In the genomic region with DNA sequence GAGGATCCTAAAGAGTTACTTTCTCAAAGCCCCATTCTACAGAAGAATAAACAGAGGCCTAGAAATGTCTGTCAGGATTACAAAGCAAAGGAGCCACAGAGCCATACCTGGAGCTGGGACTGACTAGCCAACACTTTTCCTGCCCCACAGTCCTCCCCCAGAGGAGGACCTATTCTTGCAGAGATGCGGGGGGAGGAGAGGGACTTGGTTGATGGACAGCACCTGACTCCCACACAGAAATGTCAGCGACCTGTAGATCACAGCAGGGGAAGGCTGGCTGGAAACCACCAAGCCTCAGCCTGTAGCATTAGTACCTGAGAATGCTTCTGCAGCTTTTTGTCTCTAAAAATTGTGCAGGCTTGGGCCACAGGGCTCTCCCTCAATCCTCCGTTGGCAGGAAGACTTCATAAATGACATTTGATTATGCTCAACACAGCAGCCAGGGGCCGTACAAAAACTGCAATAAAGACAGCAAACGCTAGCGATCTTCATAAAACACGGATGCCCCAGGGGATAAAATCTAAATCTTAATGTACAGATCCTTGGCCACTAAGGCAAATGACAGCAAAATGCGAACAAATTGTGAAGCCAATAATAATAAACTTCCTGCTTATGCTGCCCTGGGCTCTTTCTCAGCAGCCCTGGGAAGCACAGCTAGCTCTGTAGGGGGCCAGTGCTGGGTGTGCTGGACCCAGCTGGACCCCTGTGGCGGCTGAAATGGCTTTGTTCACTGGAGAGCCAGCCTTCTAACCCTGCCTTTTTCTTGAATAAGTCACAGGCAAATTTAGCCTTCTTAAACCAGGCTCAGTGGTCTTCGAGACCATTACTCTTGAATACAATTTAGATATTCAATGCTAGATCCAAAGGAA, we compare ENCODE assay signal across 13 mouse cellular contexts.
A peak's percentile ranks its signal among the peaks of the same experiment; 100 is the strongest.
DNase-seq lines count a peak whose midpoint lies in the region; ATAC-seq and TF ChIP-seq lines count a peak whose summit lies in the region.
"Had no signal": no experiment of that assay in that cellular context is flagged by ENCODE, and none has a peak within 500 bp of the region (broad histone marks: within the 10 kb centered on the region; RNA-seq: fewer than 3 reads in every experiment).

No protein-coding gene starts in this region.

- TF ChIP-seq CTCF in lung, postnatal 0 days (IDR thresholded peaks at IDR 0.05) = 0 out of 2 replicates have a peak, but pooled peaks have one; percentile 8
- no peak for TF ChIP-seq CTCF in lung, adult 2 months (IDR thresholded peaks at IDR 0.05; ENCODE audit: insufficient read depth, low read length)
- no peak for TF ChIP-seq CTCF in stomach, postnatal 0 days (IDR thresholded peaks at IDR 0.05; ENCODE audit: low read depth)

- TF ChIP-seq EP300 in lung, postnatal 0 days (IDR thresholded peaks at IDR 0.05) = no peak
- TF ChIP-seq EP300 in stomach, postnatal 0 days (optimal IDR thresholded peaks at IDR 0.05) = no peak

- H3K4me1 ChIP-seq in lung, postnatal 0 days (ENCODE audit: insufficient read depth, low read depth, low read length) = no peaks in the 10 kb centered on the region
- H3K4me1 ChIP-seq in lung, adult 2 months (ENCODE audit: control insufficient read depth, insufficient read depth, low read length) = no peaks in the 10 kb centered on the region
- peaks cover 19% of the 10 kb centered on the region for H3K4me1 ChIP-seq in midbrain, embryonic 12.5 days
- no peaks in the 10 kb centered on the region for H3K4me1 ChIP-seq in stomach, postnatal 0 days (replicated peaks; ENCODE audit: control insufficient read depth, insufficient read depth)
- H3K4me1 ChIP-seq: megakaryocyte, embryonic 14.5 days had no signal

- H3K36me3 ChIP-seq in lung, postnatal 0 days (ENCODE audit: insufficient read depth, low read length) = no peaks in the 10 kb centered on the region
- H3K36me3 ChIP-seq in midbrain, embryonic 12.5 days = no peaks in the 10 kb centered on the region
- H3K36me3 ChIP-seq in stomach, postnatal 0 days (ENCODE audit: control insufficient read depth, insufficient read depth, low read length) = no peaks in the 10 kb centered on the region

- DNase-seq in heart, adult 11 months = peak; percentile 72
- DNase-seq in heart, postnatal 36 days = no peak
- DNase-seq in lung, postnatal 0 days (ENCODE audit: low spot score) = no peak
- no peak for DNase-seq in lung, adult 2 months
- DNase-seq in stomach, postnatal 0 days (ENCODE audit: low spot score) = no peak
- DNase-seq in layer of hippocampus, adult 8-10 months (ENCODE audit: low spot score in 2 of 2) = no peak
- DNase-seq in frontal cortex, postnatal 36 days (ENCODE audit: low spot score in 2 of 2) = no peak
- DNase-seq: adrenal gland, postnatal 10 days; layer of hippocampus, postnatal 36 days; liver had no signal

- intact Hi-C loops in heart, postnatal 36 days (cut with DNase I) = no loop called here

- H3K27ac ChIP-seq in lung, postnatal 0 days (ENCODE audit: low read length) = no peak overlapping the region
- peak overlapping the region; percentile 11 for H3K27ac ChIP-seq in midbrain, embryonic 12.5 days (replicated peaks)
- peak overlapping the region; percentile 74 for H3K27ac ChIP-seq in stomach, postnatal 0 days (replicated peaks)

- TF ChIP-seq POLR2A in lung, adult 2 months (IDR thresholded peaks at IDR 0.05; ENCODE audit: borderline replicate concordance, extremely low read depth, low read depth, low read length) = no peak

- no peak overlapping the region for H3K9ac ChIP-seq in lung, postnatal 0 days (replicated peaks; ENCODE audit: low read depth)
- H3K9ac ChIP-seq in midbrain, embryonic 12.5 days (replicated peaks) = no peak overlapping the region
- no peak overlapping the region for H3K9ac ChIP-seq in stomach, postnatal 0 days (ENCODE audit: low read length)

- H3K9me3 ChIP-seq in lung, postnatal 0 days (ENCODE audit: low read length) = no peaks in the 10 kb centered on the region
- no peaks in the 10 kb centered on the region for H3K9me3 ChIP-seq in midbrain, embryonic 12.5 days
- no peaks in the 10 kb centered on the region for H3K9me3 ChIP-seq in stomach, postnatal 0 days (ENCODE audit: control insufficient read depth, low read length)

- no peak overlapping the region for H3K4me2 ChIP-seq in lung, postnatal 0 days (replicated peaks; ENCODE audit: low read depth, low read length)
- no peak overlapping the region for H3K4me2 ChIP-seq in midbrain, embryonic 12.5 days (replicated peaks)
- no peak overlapping the region for H3K4me2 ChIP-seq in stomach, postnatal 0 days (replicated peaks; ENCODE audit: low read depth)

- H3K27me3 ChIP-seq in lung, postnatal 0 days (replicated peaks; ENCODE audit: insufficient read depth, low read length) = no peaks in the 10 kb centered on the region
- no peaks in the 10 kb centered on the region for H3K27me3 ChIP-seq in midbrain, embryonic 12.5 days
- H3K27me3 ChIP-seq in stomach, postnatal 0 days (ENCODE audit: control insufficient read depth, insufficient read depth, low read length) = no peaks in the 10 kb centered on the region
- H3K27me3 ChIP-seq: megakaryocyte, embryonic 14.5 days; Patski had no signal

- 51% methylated on average over 10 of the region's 10 CpGs for WGBS in lung, postnatal 0 days
- WGBS in lung, adult 2 months = 51% methylated on average over 10 of the region's 10 CpGs
- WGBS in midbrain, embryonic 12.5 days = 26% methylated on average over 10 of the region's 10 CpGs
- 40% methylated on average over 10 of the region's 10 CpGs for WGBS in stomach, postnatal 0 days

- H3K4me3 ChIP-seq in lung, postnatal 0 days (ENCODE audit: low read depth, low read length) = no peak overlapping the region
- no peak overlapping the region for H3K4me3 ChIP-seq in lung, adult 2 months (replicated peaks; ENCODE audit: extremely low read depth, low read depth, low read length)
- H3K4me3 ChIP-seq in midbrain, embryonic 12.5 days = no peak overlapping the region
- no peak overlapping the region for H3K4me3 ChIP-seq in stomach, postnatal 0 days (ENCODE audit: low read depth, low read length)
- H3K4me3 ChIP-seq: megakaryocyte, embryonic 14.5 days had no signal

- ATAC-seq in lung, postnatal 0 days = no peak
- peak; percentile 61 for ATAC-seq in midbrain, embryonic 12.5 days (ENCODE audit: low FRiP score, low read depth)
- ATAC-seq in stomach, postnatal 0 days (ENCODE audit: low FRiP score, low TSS enrichment) = no peak
- ATAC-seq: Patski had no signal
